Mouse (Mus musculus) midbrain, embryonic 13.5 days (tissue): ENCODE measurements around the gene Tefm. TPM values are rescaled to one million over a fixed set of nuclear protein-coding genes. Genes with fewer than 3 reads are reported as not detected.
A peak's percentile ranks its signal among the peaks of the same experiment; 100 is the strongest.

Experiments used
- ATAC-seq: fragments of 200-750 bp; cut with Nextera tagmentation; 2 replicates; pipeline ENCODE4 v1.8.0; 2017; ENCODE audit warnings: mild to moderate bottlenecking, moderate TSS enrichment, moderate library complexity
- H3K27ac ChIP-seq: fragments of 300-500 bp; sonication (generic); 2 replicates; pipeline ENCODE4 v1.5.1; 2015; ENCODE audit warnings: inconsistent platforms, mild to moderate bottlenecking, moderate library complexity
- H3K27me3 ChIP-seq: fragments of 300-500 bp; sonication (generic); 2 replicates; pipeline ENCODE4 v1.6.1; 2015; ENCODE audit warnings: mild to moderate bottlenecking, inconsistent platforms
- H3K36me3 ChIP-seq: fragments of 300-500 bp; sonication (generic); 2 replicates; pipeline ENCODE4 v1.6.1; 2015; ENCODE audit warnings: mild to moderate bottlenecking, inconsistent platforms
- H3K4me1 ChIP-seq: fragments of 300-500 bp; sonication (generic); replicated peaks from 2 replicates; pipeline ENCODE4 v1.6.1; 2015; ENCODE audit warnings: inconsistent platforms
- H3K4me2 ChIP-seq: fragments of 300-500 bp; sonication (generic); replicated peaks from 2 replicates; pipeline ENCODE4 v1.6.1; 2015; ENCODE audit warnings: moderate library complexity, mild to moderate bottlenecking, inconsistent platforms
- H3K4me3 ChIP-seq: fragments of 300-500 bp; sonication (generic); replicated peaks from 2 replicates; pipeline ENCODE4 v1.5.1; 2015; ENCODE audit warnings: mild to moderate bottlenecking, inconsistent platforms
- H3K9ac ChIP-seq: fragments of 300-500 bp; sonication (generic); replicated peaks from 2 replicates; pipeline ENCODE4 v1.6.1; 2015; ENCODE audit warnings: mild to moderate bottlenecking, inconsistent platforms
- H3K9me3 ChIP-seq: fragments of 300-500 bp; sonication (generic); 2 replicates; pipeline ENCODE4 v1.6.1; 2016; ENCODE audit warnings: mild to moderate bottlenecking, inconsistent platforms
- WGBS: fragments of 180-500 bp; shearing (Covaris S2); methylation state at CpG from one replicate; pipeline ENCODE4 v1.1.7; 2015; 5-methylcytosine and 5-hydroxymethylcytosine counted together
- polyA plus RNA-seq: library from polyadenylated mRNA; unstranded; fragments of >200 nt; fragmentation: Nextera tagmentation; extraction: Ambion mirVana; gene quantifications from 2 replicates; pipeline ENCODE4 v1.2.1, GENCODE M21; 2015

The Tefm gene
- polyA plus RNA-seq, 1 experiment from 2014 or later = 28.3 TPM

DNA sequence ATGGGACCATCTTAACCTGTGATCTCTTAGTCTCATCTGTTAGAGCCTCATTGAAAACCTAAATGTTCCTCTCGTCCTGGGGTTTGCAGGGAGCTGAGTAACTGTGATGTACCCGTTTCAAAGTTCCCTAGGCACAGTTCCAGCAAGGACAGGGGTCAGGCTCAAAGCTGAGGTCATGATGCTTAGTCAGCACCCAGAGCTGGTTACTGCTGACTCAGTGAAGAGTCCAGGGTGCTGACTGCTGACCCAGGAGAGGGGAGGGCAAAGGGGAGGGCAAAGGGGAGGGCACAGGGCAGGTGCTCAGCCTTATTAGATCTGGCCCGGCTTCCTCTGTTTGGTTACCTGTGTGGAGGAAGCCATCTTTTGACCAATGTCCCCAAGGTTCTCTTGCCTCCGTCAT is 29.9 kb upstream of the Tefm start:
- H3K9me3 ChIP-seq = no peaks in the 10 kb centered on the region
- no peak overlapping the region for H3K27ac ChIP-seq
- no peak overlapping the region for H3K4me2 ChIP-seq
- 69% methylated on average over 4 of the region's 4 CpGs for WGBS
- H3K4me3 ChIP-seq = no peak overlapping the region
- no peaks in the 10 kb centered on the region for H3K4me1 ChIP-seq
- no peak for ATAC-seq
- no peak overlapping the region for H3K9ac ChIP-seq
- H3K27me3 ChIP-seq = no peaks in the 10 kb centered on the region
- no peaks in the 10 kb centered on the region for H3K36me3 ChIP-seq

DNA sequence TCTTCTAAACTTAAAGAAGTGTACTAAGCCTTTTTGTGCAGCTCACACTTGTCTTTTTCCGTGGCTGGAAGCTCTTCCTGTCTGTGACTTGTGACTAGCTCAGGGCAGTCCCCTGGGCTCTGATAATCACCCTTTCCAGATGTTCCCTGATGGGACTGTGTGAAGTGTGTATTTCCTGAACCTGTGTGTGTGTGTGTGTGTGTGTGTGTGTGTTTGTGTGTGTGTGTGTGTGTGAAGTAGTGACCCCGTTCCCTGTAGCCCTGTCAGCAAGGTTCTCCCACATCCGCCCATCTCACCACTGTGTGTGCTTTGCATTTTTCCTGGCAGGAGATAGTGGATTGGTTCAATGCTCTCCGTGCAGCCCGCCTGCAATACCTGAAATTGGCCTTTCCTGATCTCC is 28.4 kb upstream of the Tefm start:
- Histone ChIP-seq H3K9ac (no peak overlapping the region), H3K4me3 (no peak overlapping the region), H3K27ac (no peak overlapping the region), H3K27me3 (no peaks in the 10 kb centered on the region), H3K4me2 (no peak overlapping the region), H3K9me3 (no peaks in the 10 kb centered on the region), H3K36me3 (no peaks in the 10 kb centered on the region), H3K4me1 (no peaks in the 10 kb centered on the region)
- WGBS = 77% methylated on average over 5 of the region's 5 CpGs
- ATAC-seq = no peak

DNA sequence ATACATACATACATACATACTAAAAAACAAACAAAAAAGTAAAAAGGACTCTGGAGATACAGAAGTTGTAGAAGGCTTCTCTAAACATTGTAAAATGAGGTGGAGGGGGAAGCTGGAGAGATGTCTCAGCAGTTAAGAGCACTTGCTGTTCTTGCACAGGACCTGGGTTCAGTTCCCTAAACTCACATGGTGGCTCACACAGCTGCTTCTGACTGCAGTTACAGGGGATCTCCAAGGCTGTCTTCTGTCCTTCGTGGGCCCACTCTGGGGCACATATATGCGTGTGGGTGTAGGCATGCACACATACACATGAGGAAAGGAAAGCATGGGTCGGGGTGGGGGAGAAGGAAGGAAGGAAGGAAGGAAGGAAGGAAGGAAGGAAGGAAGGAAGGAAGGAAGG is 27.7 kb upstream of the Tefm start:
- Histone ChIP-seq H3K4me1 (no peaks in the 10 kb centered on the region), H3K4me3 (no peak overlapping the region), H3K9ac (no peak overlapping the region), H3K27ac (no peak overlapping the region), H3K4me2 (no peak overlapping the region), H3K36me3 (no peaks in the 10 kb centered on the region), H3K9me3 (no peaks in the 10 kb centered on the region), H3K27me3 (no peaks in the 10 kb centered on the region)
- 80% methylated on average over 3 of the region's 3 CpGs for WGBS
- no peak for ATAC-seq

DNA sequence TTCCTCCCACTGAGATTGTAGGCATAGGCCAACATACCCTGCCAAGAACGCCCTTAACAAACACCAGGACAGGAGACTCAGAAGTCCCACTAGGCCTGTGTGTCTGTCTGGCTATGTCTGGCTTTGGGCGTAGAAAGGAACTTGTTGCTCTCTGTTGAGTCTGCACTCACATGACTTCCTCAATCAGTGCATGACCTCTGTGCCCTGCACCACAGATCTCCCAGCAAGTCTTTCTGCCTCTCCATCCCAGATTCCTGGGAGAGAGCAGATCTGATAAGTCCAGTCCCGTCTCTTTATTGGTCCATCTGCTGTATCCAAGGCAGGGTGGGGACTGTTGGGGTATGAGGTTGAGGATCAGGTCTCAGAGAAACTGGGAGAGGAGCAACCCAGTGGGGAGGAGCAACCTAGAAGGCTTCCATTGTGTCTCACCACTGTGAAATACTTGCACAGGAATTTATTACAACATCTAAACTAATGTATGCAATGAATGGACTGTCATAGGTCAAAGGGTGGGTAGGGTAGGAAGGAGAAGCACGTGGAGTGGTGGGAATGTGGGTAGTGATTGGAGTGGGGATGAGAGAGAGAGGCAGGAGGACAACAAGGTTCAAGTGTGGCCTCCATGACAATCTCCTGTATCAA is 26.8 kb upstream of the Tefm start:
- Histone ChIP-seq H3K9ac (no peak overlapping the region), H3K36me3 (no peaks in the 10 kb centered on the region), H3K27ac (no peak overlapping the region), H3K4me2 (no peak overlapping the region), H3K4me3 (no peak overlapping the region), H3K4me1 (no peaks in the 10 kb centered on the region), H3K9me3 (no peaks in the 10 kb centered on the region), H3K27me3 (no peaks in the 10 kb centered on the region)
- 82% methylated on average over 4 of the region's 4 CpGs for WGBS
- no peak for ATAC-seq

DNA sequence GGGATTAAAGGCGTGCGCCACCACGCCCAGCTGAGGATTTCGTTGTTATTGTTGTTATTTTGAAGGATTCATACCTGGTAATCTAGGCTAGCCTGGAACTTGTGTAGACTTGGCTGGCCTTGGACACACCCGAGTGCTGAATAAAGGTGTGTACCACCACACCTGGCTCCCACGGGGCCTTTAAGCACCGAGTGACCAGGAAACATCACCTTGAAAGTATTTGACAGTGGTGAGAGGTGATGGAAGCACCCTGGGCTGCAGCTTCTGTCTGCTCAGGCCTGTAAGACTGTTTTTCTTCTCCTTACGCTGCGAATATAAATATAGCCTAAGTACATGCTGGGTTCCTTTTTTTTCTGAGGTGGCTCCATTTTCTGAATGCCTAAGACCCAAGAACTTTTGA is 26.1 kb upstream of the Tefm start:
- no peaks in the 10 kb centered on the region for H3K27me3 ChIP-seq
- no peaks in the 10 kb centered on the region for H3K4me1 ChIP-seq
- no peak overlapping the region for H3K9ac ChIP-seq
- 90% methylated on average over 9 of the region's 9 CpGs for WGBS
- H3K4me2 ChIP-seq = no peak overlapping the region
- no peaks in the 10 kb centered on the region for H3K36me3 ChIP-seq
- no peak overlapping the region for H3K4me3 ChIP-seq
- H3K27ac ChIP-seq = no peak overlapping the region
- H3K9me3 ChIP-seq = no peaks in the 10 kb centered on the region
- no peak for ATAC-seq

DNA sequence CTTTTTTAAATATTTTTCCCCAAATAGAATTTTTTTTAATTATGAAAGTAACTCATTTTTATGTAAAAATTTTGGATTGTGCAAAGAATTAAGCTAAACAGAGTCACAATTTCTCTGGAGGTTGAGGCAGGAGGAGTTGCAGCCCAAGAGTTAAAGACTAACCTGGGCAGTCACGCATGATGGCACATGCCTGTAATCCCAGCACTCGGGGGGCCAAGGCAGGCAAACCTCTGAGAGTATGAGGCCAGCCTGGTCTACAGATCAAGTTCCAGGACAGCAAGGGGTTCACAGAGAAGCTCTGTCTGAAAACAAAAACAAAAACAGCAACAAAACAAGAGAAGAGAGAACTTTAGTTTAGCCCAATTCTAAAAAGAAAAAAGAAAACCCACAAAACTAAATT is 22.2 kb upstream of the Tefm start:
- Histone ChIP-seq H3K4me3 (no peak overlapping the region), H3K4me1 (no peaks in the 10 kb centered on the region), H3K27ac (no peak overlapping the region), H3K4me2 (no peak overlapping the region), H3K36me3 (no peaks in the 10 kb centered on the region), H3K27me3 (no peaks in the 10 kb centered on the region), H3K9ac (no peak overlapping the region), H3K9me3 (no peaks in the 10 kb centered on the region)
- ATAC-seq = no peak
- WGBS = 35% methylated on average over 2 of the region's 2 CpGs

DNA sequence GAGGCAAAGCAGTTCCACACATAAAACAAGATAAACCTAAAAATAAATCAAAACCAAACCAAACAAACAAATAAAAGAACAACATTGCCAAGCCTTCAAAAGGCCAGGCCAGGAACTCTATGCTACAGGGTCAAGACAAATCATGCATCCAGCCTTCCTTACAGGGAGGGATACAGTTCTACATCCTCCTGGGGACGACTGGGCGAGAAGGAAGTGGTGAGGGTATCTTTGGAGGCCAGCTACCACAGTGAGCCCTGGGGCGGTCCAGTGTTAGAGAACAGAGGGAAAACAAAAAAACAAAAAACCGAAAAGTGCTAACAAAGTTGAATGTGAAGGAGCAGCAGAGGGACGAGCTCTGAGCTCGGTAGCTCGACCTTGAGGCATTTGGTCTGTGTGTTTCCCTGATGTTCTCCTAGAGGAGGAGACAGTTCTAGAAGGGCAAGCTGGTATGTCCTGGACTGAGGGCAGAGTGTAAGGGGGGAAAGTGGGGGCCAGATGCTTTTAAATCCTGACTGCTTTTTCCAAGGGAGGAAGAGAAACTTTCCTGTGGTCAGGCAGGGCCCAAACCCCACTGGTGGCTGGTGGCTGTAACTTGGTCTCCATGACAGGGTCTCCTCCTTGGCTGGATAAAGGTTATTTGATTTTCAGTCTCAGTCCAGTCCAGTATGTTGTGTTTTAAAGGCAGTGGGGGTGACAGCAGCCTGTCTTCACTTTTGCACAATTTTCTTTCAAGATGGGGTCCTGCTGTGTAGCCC is 21.6 kb upstream of the Tefm start:
- no peaks in the 10 kb centered on the region for H3K27me3 ChIP-seq
- no peak for ATAC-seq
- no peaks in the 10 kb centered on the region for H3K4me1 ChIP-seq
- no peaks in the 10 kb centered on the region for H3K9me3 ChIP-seq
- H3K36me3 ChIP-seq = no peaks in the 10 kb centered on the region
- no peak overlapping the region for H3K27ac ChIP-seq
- WGBS = 76% methylated on average over 7 of the region's 7 CpGs
- no peak overlapping the region for H3K9ac ChIP-seq
- no peak overlapping the region for H3K4me2 ChIP-seq
- H3K4me3 ChIP-seq = no peak overlapping the region

DNA sequence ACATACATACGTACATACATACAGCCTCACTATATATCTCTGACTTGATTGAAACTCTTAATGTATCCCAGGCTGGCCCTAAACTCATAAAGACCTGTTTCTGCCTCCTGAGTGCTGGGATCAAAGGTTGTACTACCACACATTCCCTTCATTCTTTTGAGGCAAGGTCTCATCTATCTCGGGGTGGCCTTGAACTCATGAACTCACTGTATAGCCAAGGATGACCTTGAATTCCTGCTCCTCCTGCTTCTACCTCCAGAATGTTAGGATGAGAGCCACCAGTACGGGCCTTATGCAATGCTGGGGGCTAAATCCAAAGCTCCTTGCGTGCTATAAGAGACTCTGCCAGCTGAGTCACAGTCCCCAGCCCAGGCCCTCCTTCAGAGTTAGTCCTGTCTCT is 19.1 kb upstream of the Tefm start:
- no peaks in the 10 kb centered on the region for H3K9me3 ChIP-seq
- ATAC-seq = no peak
- 91% methylated on average over 4 of the region's 4 CpGs for WGBS
- H3K4me3 ChIP-seq = no peak overlapping the region
- no peaks in the 10 kb centered on the region for H3K4me1 ChIP-seq
- H3K27ac ChIP-seq = no peak overlapping the region
- no peak overlapping the region for H3K9ac ChIP-seq
- H3K36me3 ChIP-seq = no peaks in the 10 kb centered on the region
- H3K27me3 ChIP-seq = peaks cover 4% of the 10 kb centered on the region; the same call in 1 of the 2 replicates
- H3K4me2 ChIP-seq = no peak overlapping the region

DNA sequence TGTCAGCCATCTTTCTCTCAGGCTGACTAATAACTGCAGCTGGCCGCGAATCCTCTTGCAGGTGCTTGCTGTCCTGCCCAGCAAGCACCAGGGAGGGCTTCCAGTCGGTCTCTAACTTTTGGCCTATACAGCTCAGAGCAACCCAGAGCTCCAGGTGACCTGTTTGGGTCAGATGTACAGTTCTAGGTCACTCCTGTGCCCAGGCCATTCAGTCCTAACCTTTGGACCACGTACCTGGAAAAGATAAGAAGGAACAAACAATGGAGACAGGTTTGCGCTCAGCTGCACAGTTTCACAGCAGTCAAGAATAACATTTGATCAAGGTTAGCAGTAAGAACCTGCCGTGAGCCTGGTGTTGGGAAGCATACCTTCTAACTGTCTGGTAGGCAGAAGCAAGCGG is 17.0 kb upstream of the Tefm start:
- Histone ChIP-seq H3K27ac (no peak overlapping the region), H3K9me3 (no peaks in the 10 kb centered on the region), H3K9ac (no peak overlapping the region), H3K4me2 (no peak overlapping the region), H3K27me3 (peaks cover 24% of the 10 kb centered on the region), H3K4me1 (peaks cover 6% of the 10 kb centered on the region), H3K4me3 (no peak overlapping the region), H3K36me3 (no peaks in the 10 kb centered on the region)
- no peak for ATAC-seq
- 86% methylated on average over 7 of the region's 7 CpGs for WGBS

DNA sequence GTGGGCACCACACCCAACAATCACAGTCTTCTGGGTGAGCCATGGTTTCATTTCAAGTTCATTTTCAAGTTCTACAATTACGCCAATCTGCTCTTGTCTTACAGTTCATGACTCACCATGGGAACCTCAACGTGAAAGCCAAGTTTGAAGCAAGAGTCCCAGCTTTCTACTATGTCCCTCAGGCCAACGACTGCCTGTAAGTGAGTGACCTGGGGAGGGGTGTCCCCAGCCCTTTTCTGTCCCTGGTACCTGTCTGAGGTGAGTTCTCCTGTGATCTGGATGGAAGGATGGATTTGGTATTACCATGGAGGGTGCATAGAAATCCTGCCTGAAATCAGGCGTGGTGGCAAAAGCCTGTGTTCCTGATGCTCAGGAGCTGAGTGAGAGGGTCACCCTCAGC is 14.9 kb upstream of the Tefm start:
- H3K4me2 ChIP-seq = no peak overlapping the region
- no peak overlapping the region for H3K27ac ChIP-seq
- no peaks in the 10 kb centered on the region for H3K36me3 ChIP-seq
- WGBS = 82% methylated on average over 4 of the region's 4 CpGs
- H3K4me3 ChIP-seq = no peak overlapping the region
- H3K4me1 ChIP-seq = peaks cover 7% of the 10 kb centered on the region
- no peak overlapping the region for H3K9ac ChIP-seq
- H3K9me3 ChIP-seq = no peaks in the 10 kb centered on the region
- ATAC-seq = no peak
- peaks cover 45% of the 10 kb centered on the region for H3K27me3 ChIP-seq

DNA sequence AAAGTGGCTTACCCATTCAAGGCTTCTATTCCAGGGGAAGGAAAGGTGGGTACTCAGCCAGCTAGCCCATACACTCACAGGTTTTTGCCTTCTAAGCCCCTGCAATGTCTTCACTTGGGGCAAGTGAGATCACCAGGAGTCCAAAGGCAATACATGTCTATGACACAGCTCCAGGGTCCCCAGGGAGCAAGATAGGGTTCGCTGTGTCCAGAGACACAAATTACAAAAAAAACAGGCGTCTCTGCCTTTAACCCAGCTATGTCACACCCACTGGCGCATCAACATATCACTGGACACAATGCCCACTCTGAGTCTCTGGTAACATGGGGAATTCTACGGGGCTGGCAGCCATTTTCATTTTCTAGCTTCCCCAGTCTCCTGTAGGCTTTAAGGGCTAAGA is 14.0 kb upstream of the Tefm start:
- H3K4me3 ChIP-seq = no peak overlapping the region
- peaks cover 7% of the 10 kb centered on the region for H3K4me1 ChIP-seq
- H3K9me3 ChIP-seq = no peaks in the 10 kb centered on the region
- WGBS = 88% methylated on average over 4 of the region's 4 CpGs
- H3K4me2 ChIP-seq = no peak overlapping the region
- H3K27me3 ChIP-seq = peaks cover 47% of the 10 kb centered on the region
- H3K36me3 ChIP-seq = no peaks in the 10 kb centered on the region
- no peak overlapping the region for H3K27ac ChIP-seq
- no peak for ATAC-seq
- H3K9ac ChIP-seq = no peak overlapping the region

DNA sequence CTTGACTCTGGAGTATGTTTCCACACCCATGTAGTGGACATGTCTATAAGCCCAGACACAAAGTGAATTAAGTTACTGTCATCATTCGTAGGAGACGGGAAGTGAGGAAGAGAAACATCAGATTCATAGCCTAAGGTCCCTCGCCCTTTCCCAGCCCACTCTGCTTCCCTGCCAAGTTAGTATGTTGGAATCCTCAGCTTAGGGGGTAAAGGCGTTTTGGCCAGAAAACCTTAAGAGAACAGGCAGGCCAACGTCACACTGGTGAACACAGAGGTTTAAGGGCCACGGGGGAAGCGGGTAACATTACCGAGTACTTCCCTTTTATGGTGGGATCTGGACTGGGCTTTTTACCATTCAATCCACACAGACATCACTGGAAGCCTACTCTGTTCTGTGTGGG is 13.6 kb upstream of the Tefm start:
- no peaks in the 10 kb centered on the region for H3K9me3 ChIP-seq
- no peak overlapping the region for H3K4me2 ChIP-seq
- H3K27ac ChIP-seq = no peak overlapping the region
- H3K9ac ChIP-seq = no peak overlapping the region
- H3K36me3 ChIP-seq = no peaks in the 10 kb centered on the region
- WGBS = 89% methylated on average over 8 of the region's 8 CpGs
- no peak overlapping the region for H3K4me3 ChIP-seq
- ATAC-seq = no peak
- peaks cover 7% of the 10 kb centered on the region for H3K4me1 ChIP-seq
- H3K27me3 ChIP-seq = peaks cover 47% of the 10 kb centered on the region

DNA sequence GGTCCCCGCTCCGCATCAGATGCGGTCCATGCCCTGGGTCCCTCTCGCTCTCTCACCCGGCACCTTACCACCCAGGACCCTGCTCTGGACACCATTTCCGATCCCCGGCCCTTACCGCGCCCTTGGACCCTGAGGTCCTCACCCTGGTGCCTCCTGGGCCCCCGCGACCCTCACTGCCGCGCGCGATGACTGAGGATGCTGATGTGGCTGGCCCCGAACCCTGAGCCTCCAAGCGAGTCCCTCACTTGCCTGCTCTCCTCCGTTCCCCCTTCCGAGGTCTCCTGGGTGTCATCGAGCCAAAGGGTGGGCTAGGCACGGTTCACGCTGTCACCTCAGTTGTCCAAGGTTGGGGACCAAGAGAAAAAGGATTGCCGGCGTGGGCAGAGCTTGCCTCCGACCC is 12.5 kb upstream of the Tefm start:
- peak overlapping the region; percentile 66; the same call in 1 of the 2 replicates for H3K9ac ChIP-seq
- H3K4me1 ChIP-seq = peaks cover 7% of the 10 kb centered on the region
- WGBS = 23% methylated on average over 25 of the region's 25 CpGs
- peak overlapping the region; percentile 49 for H3K4me3 ChIP-seq
- H3K36me3 ChIP-seq = no peaks in the 10 kb centered on the region
- H3K4me2 ChIP-seq = peak overlapping the region; percentile 73
- no peak for ATAC-seq
- no peaks in the 10 kb centered on the region for H3K9me3 ChIP-seq
- no peak overlapping the region for H3K27ac ChIP-seq
- H3K27me3 ChIP-seq = peaks cover 47% of the 10 kb centered on the region
